Mouse (Mus musculus) embryonic facial prominence, embryonic 11.5 days (tissue): ENCODE measurements around the gene Heatr9. TPM values are rescaled to one million over a fixed set of nuclear protein-coding genes. Genes with fewer than 3 reads are reported as not detected.

Source experiments
- ATAC-seq: fragments of 200-750 bp; cut with Nextera tagmentation; replicated peaks from 2 replicates; pipeline ENCODE4 v1.8.0; 2017; ENCODE audit warnings: low read depth; ENCODE audit not compliant: insufficient number of reproducible peaks, low FRiP score, low TSS enrichment
- DNase-seq: peaks from one replicate; pipeline ENCODE4 v3.0.0-alpha.2; 2015; ENCODE audit warnings: low spot score
- H3K27ac ChIP-seq: fragments of 300-500 bp; sonication (generic); replicated peaks from 2 replicates; pipeline ENCODE4 v1.5.1; 2014; ENCODE audit warnings: mild to moderate bottlenecking, low read depth, low read length, control low read depth
- H3K27me3 ChIP-seq: fragments of 300-500 bp; sonication (generic); 2 replicates; pipeline ENCODE4 v1.6.1; 2014; ENCODE audit warnings: mild to moderate bottlenecking, low read length, moderate library complexity, mixed read lengths; ENCODE audit not compliant: control insufficient read depth, insufficient read depth
- H3K36me3 ChIP-seq: fragments of 300-500 bp; sonication (generic); replicated peaks from 2 replicates; pipeline ENCODE4 v1.6.1; 2014; ENCODE audit warnings: low read depth, mild to moderate bottlenecking, low read length, moderate library complexity, mixed read lengths; ENCODE audit not compliant: control insufficient read depth, insufficient read depth
- H3K4me1 ChIP-seq: fragments of 300-500 bp; sonication (generic); 2 replicates; pipeline ENCODE4 v1.6.1; 2014; ENCODE audit warnings: low read length, mixed read lengths; ENCODE audit not compliant: control insufficient read depth, insufficient read depth
- H3K4me2 ChIP-seq: fragments of 300-500 bp; sonication (generic); 2 replicates; pipeline ENCODE4 v1.6.1; 2014; ENCODE audit warnings: low read depth, mild to moderate bottlenecking, control low read depth, low read length, moderate library complexity
- H3K4me3 ChIP-seq: fragments of 300-500 bp; sonication (generic); 2 replicates; pipeline ENCODE4 v1.5.1; 2014; ENCODE audit warnings: low read depth, low read length, control low read depth
- H3K9ac ChIP-seq: fragments of 300-500 bp; sonication (generic); replicated peaks from 2 replicates; pipeline ENCODE4 v1.6.1; 2014; ENCODE audit warnings: mild to moderate bottlenecking, control low read depth, low read length
- H3K9me3 ChIP-seq: fragments of 300-500 bp; sonication (generic); replicated peaks from 2 replicates; pipeline ENCODE4 v1.6.1; 2016; ENCODE audit warnings: mild to moderate bottlenecking, low read length, inconsistent platforms, mixed read lengths; ENCODE audit not compliant: control insufficient read depth
- WGBS: fragments of 180-500 bp; shearing (Covaris S2); extraction: QIAGEN DNeasy Blood & Tissue Kit; methylation state at CpG from one replicate; pipeline ENCODE4 v1.1.7; 2014; 5-methylcytosine and 5-hydroxymethylcytosine counted together
- polyA plus RNA-seq: library from polyadenylated mRNA; unstranded; fragments of >200 nt; fragmentation: Nextera tagmentation; extraction: Ambion mirVana; gene quantifications from 2 replicates; pipeline ENCODE4 v1.2.1, GENCODE M21; 2014

Gene Heatr9
- polyA plus RNA-seq, 1 experiment from 2014 or later: not detected

DNA sequence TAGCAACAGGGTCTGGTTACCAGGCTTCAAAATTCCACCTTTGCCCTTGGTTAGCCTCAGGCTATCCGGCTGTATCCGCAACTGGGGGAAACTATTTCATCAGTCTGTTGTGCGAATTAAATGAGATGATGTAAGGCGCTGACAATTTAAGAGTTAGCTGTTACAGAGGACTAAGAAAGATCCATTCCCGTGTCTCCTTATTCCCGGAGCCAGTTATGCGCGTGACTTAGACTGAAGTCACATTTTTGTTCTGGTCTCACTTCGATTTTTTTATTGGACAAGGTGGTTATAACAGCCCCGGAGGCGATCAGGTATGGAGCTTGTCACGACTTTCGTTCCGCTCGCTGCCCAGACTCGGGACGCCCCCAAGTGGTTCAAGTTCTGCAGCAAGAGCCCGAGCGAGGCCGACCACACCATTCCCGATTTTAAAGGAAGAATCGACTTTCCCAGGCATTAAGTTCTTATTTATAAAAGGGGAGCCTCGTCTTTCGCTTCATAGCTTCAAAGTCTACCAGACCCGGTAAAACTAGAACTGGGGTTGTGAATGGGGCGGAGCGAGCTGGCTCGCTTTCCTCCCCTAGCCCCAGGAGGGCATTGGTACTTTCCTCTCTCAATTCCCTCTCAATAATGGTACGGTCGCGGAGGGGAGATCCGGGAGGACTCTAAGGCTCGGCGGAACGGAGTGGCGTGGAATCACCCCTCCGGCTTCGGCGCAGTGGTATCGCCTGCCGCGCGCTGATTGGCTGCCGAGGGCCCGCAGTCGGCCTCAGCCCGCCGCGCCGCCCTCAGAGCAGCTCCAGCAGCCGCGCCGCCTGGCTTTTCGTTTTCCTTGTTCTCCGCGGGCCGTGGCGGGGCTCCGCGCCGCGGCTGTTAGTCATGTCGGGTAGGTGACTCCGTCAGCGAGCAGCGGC is 49.4 kb downstream of the Heatr9 start, which contains the start of gene Taf15:
Taf15 (plus strand) TSS at position 763 of the 911 bp plus-strand sequence.
- H3K4me2 ChIP-seq: peak within 1 kb of the TSS; percentile 48
- peak; percentile 99 for DNase-seq
- H3K27me3 ChIP-seq: no peaks in the 10 kb centered on the region
- under 1% methylated on average over 66 of the region's 66 CpGs for WGBS
- H3K4me3 ChIP-seq: peak within 1 kb of the TSS; percentile 85
- peak within 1 kb of the TSS; percentile 94 for H3K9ac ChIP-seq
- no peaks in the 10 kb centered on the region for H3K4me1 ChIP-seq
- H3K36me3 ChIP-seq: no peaks in the 10 kb centered on the region
- H3K27ac ChIP-seq: peak within 1 kb of the TSS; percentile 93
- H3K9me3 ChIP-seq: no peaks in the 10 kb centered on the region
- peak; percentile 97 for ATAC-seq

DNA sequence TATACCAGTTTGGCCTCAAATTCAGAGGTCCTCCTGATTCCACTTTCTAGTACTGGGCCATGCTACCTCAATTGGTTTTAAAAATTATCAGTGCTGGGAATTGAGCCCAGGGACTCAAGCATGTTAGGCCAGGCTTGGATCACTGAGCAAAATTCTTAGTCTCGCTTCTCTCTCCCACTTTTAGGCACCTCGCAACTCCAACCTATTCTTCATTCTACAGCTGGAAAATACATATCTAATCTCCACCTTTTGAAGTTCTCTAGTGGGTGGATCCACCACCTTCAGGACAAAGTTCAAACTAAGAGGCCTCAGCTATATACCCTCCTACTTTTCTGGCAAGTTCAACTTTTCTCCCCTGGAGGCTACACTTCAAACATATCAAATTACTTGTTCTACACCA is 50.2 kb downstream of the Heatr9 start:
- DNase-seq (no peak), ATAC-seq (no peak)
- no peak overlapping the region for H3K4me3 ChIP-seq
- H3K9me3 ChIP-seq: no peaks in the 10 kb centered on the region
- WGBS: 77% methylated on average over 2 of the region's 2 CpGs
- H3K4me2 ChIP-seq: no peak overlapping the region
- H3K36me3 ChIP-seq: no peaks in the 10 kb centered on the region
- no peak overlapping the region; the same call in 1 of the 2 replicates for H3K9ac ChIP-seq
- H3K4me1 ChIP-seq: no peaks in the 10 kb centered on the region
- no peaks in the 10 kb centered on the region for H3K27me3 ChIP-seq
- no peak overlapping the region for H3K27ac ChIP-seq

DNA sequence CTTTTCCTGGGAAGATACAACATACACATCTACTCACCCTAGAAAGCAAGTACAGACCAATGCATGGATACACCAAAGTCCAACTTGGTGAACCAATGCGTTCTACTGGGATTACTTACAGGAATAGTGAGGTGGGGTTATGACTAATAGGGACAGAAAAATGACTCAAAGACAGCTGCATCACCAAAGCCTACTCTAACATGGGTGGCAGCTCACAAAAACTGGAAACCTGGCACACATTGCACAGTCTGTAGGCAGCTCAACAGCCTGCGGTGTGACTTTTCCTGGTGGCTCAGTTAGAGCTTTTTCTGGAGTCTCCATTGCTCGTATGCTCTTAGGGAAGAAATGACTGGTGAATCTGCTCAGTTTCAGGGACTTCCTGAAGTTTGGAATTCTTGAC is 53.2 kb downstream of the Heatr9 start:
- H3K27me3 ChIP-seq: no peaks in the 10 kb centered on the region

DNA sequence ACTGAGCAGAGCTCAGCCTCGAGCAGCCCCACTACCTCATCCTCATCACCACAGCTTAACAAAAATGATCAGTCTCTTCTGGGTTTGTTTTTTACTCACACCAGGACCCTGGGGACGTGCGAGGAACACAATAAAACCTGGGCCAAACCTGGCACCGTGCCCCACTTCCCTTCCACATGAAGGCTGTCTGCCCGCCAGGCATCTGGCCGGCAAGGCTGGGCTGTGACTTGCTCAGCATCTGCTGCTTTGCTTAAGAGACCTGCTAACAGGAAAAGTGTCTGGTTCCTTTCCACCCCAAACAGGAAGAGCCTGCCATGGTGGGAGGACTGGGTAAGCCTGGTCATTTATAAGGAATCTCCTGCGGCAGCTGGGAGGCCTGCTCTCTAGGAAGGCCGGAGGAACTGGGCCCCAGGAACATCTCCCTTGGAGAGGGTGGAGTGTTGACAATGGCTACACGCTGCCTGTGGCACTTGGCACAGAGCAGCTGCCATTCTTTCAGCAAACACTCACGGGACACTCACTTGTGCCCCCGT is 54.8 kb downstream of the Heatr9 start:
- H3K9me3 ChIP-seq: no peaks in the 10 kb centered on the region
- H3K4me2 ChIP-seq: no peak overlapping the region
- WGBS: 71% methylated on average over 11 of the region's 11 CpGs
- H3K36me3 ChIP-seq: no peaks in the 10 kb centered on the region
- ATAC-seq (no peak), DNase-seq (no peak)
- H3K27me3 ChIP-seq: peaks cover 6% of the 10 kb centered on the region; the same call in 1 of the 2 replicates
- no peaks in the 10 kb centered on the region for H3K4me1 ChIP-seq
- H3K27ac ChIP-seq: no peak overlapping the region
- H3K4me3 ChIP-seq: no peak overlapping the region
- H3K9ac ChIP-seq: no peak overlapping the region

More for the DNA sequence above, 53.2 kb downstream of the Heatr9 start:
- Histone ChIP-seq H3K9me3 (no peaks in the 10 kb centered on the region), H3K27ac (no peak overlapping the region), H3K4me2 (no peak overlapping the region), H3K4me3 (no peak overlapping the region), H3K36me3 (no peaks in the 10 kb centered on the region), H3K9ac (no peak overlapping the region), H3K4me1 (no peaks in the 10 kb centered on the region)
- no peak for DNase-seq
- WGBS: 91% methylated on average over 3 of the region's 3 CpGs
- ATAC-seq: no peak

DNA sequence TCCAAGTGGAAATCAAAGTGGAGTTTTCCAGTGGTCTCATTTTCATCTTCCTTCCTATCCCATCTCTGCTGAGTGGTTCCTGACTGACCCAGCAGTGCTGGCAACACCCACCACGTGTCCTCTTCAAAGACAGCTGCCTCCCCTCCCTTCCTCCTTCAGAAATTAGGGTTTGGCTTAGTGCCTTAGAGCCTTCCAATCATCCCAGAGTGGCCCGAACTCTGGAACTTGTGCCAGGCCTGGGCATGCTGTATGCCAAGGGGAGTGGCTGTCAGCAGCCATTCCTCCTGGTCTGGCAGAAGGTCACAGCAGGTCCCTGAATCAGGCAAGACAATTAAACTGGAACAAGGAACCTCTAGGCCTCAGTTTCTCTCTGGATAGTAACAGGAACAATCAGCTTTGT is 56.0 kb downstream of the Heatr9 start:
- Histone ChIP-seq H3K4me2 (no peak overlapping the region), H3K4me1 (no peaks in the 10 kb centered on the region), H3K9ac (no peak overlapping the region), H3K27me3 (peaks cover 7% of the 10 kb centered on the region), H3K27ac (no peak overlapping the region), H3K9me3 (no peaks in the 10 kb centered on the region), H3K36me3 (no peaks in the 10 kb centered on the region), H3K4me3 (no peak overlapping the region)
- ATAC-seq (no peak), DNase-seq (no peak)
- WGBS: 37% methylated on average over 2 of the region's 2 CpGs

DNA sequence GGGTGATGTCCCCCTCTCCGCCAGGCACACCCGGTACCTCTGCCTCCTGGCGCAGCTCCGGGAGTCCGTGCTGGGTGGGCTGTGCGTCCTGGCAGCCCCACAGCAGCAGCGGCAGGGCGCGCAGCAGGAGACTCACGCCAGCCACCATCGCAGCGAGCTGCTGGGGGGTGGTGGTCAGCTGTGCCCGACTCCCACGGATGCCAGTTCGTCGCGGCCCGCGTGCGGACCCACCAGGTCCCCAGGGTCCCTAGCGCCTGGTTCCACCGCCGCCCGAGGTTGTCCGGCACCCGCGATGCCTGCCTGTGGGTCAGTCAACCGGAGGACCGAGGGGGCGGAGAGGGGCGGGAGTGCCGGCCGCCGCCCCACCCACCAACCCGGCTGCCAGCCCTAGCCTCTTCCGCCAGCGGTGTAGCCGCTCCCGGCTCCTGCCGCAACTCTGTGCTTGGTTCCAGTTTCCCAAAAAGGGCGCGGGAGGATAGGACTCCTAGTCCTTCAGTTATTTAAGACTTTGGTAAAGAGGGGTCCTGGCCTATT is 59.2 kb downstream of the Heatr9 start, which contains the start of gene Mmp28:
Mmp28 (minus strand) TSS at position 361 of the 534 bp plus-strand sequence.
- Histone ChIP-seq H3K4me2 (peak within 1 kb of the TSS; percentile 94), H3K27me3 (peaks cover 7% of the 10 kb centered on the region), H3K9me3 (no peaks in the 10 kb centered on the region), H3K4me1 (no peaks in the 10 kb centered on the region), H3K9ac (peak within 1 kb of the TSS; percentile 55), H3K4me3 (peak within 1 kb of the TSS; percentile 49), H3K36me3 (no peaks in the 10 kb centered on the region), H3K27ac (no peak within 1 kb of the TSS)
- DNase-seq (peak; percentile 31), ATAC-seq (no peak)
- 0% methylated on average over 31 of the region's 42 CpGs for WGBS
